Mouse (Mus musculus) cerebellum, adult 2 months (tissue): ENCODE data around the gene Cryz.

Experiments
- CTCF ChIP-seq: fragments of 200-500 bp; IDR thresholded peaks from 2 replicates; pipeline ENCODE4 v1.5.1; 2011; ENCODE audit warnings: low read depth, mild to moderate bottlenecking, control low read depth, low read length, moderate library complexity, borderline replicate concordance; ENCODE audit not compliant: insufficient read depth
- POLR2A ChIP-seq: fragments of 200-500 bp; IDR thresholded peaks from 2 replicates; pipeline ENCODE4 v1.6.1; 2011; ENCODE audit warnings: low read length, control low read depth, borderline replicate concordance; ENCODE audit not compliant: insufficient read depth

DNA sequence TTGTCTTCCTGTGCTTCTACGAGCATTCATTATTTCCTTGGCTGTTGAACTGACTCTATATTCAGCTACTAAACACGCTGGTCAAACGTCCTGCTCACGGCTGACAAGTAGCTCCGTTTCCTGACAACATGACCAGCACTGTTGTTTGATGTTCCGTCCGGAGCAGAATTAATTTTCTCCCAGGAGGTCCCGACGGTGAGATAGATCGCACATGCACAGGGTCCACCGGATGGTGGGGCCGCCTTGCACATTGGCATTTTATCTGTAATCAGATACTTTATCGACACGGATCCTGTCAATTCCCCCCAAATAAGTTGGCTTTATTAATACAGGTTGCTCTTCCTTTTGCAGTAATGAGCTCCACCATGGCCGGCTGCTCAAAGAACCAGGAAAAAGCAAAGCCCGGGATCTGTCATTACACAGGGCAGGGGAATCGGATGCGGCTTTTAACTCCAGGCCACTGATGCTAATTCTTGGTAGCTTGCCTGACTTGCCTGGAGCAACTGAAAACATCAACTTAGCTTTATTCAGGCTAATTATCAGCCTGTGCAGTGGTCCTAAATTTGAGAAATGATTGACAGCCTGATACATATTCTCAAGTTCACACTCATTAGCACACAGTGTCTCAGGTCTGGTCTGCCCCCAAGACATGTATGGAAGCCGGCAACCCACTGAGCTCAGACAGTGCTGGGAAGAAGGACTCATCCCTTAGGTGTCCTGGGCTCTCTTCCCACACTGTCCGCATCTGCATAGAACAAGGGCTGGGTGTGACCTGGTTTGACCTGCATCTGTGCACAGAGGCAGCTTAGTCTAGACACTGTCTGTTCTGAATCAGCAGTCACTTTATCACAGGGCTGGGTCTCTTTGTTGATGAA is 53.1 kb downstream of the Cryz start:
- no peak for TF ChIP-seq CTCF
- TF ChIP-seq POLR2A: no peak
